Mouse (Mus musculus): ENCODE measurements around the gene 1700010I14Rik. TPM values are rescaled to one million over a fixed set of nuclear protein-coding genes. Genes with fewer than 3 reads are reported as not detected.

Gene 1700010I14Rik
- 0.81 and 0.88 TPM in 2 replicates for polyA plus RNA-seq (2015; fragmentation: Nextera tagmentation; extraction: Ambion mirVana)

DNA sequence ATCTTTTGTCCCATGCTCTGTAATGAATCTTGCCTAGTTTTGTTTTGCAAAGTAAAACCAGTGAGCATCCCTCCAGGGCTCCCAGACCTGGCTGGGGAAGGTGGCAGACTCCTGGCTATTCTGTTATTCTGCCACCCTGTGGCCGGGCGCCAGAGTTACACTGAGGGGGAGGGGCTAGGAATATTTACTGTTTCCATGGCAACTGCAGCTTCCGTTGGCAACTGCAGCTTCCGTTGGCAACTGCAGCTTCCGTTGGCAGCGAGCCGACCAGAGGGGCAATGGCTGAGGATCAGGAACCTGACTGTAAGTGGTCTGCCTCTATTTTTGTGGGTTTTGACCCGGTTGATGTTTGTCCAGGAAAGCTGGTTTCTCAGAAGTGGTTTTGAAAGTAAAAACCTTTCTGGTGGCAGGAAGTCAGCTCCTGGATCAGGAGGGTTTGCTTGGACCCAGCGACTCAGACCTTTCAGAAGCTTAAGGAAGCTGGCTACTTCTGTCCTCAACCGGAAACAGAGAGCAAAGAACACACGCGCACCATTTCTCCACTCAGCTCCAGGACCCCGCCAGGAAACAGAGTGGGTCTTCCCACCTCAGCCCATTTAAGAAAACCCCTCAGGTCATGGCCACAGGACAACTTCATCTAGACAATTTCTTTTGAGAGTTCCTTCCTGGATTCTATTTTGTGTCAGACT is at the start of gene 1700010I14Rik:
Gene 1700010I14Rik, plus strand, starts transcription at position 215 of the 689 bp plus-strand sequence.
- peak within 1 kb of the TSS; percentile 63 for H3K4me2 ChIP-seq
- WGBS (ENCODE audit: insufficient replicate concordance), result 3% methylated on average over 13 of the region's 13 CpGs
- H3K9me3 ChIP-seq (replicated peaks), result no peaks in the 10 kb centered on the region
- peak; percentile 57; the same call in 1 of the 2 replicates for ATAC-seq (ENCODE audit: low read depth)
- H3K27ac ChIP-seq, result no peak within 1 kb of the TSS
- H3K4me3 ChIP-seq (replicated peaks), result peak within 1 kb of the TSS; percentile 55
- 0 out of 2 replicates have a peak, but pooled peaks cover under 1% of the 10 kb centered on the region for H3K36me3 ChIP-seq
- H3K27me3 ChIP-seq, result no peaks in the 10 kb centered on the region
- H3K9ac ChIP-seq, result peak within 1 kb of the TSS; percentile 43
- peak; percentile 60 for DNase-seq
- H3K4me1 ChIP-seq (replicated peaks), result 0 out of 2 replicates have a peak, but pooled peaks cover 4% of the 10 kb centered on the region

DNA sequence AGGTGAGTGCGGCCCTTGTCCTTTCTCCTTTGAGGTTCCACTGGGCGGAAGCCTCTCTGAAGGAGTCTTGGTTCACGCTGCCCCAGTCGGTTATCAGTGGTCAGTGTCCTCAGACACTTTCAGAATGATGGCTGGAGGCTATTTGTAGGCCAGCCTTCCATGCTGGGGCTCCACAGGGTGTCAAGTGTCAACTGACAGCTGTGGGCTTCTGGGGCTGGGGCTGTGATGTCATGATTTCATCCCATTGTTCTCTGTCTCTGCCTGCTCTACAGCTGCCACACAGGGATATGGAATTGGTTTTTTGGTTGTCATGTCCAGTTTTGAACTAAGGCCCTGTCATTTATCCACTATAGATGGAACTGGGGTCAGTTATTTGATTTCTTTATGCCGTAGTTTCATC is 36.5 kb upstream of the 1700010I14Rik start:
- H3K36me3 ChIP-seq, result no peaks in the 10 kb centered on the region
- no peaks in the 10 kb centered on the region for H3K4me1 ChIP-seq (replicated peaks)
- no peaks in the 10 kb centered on the region for H3K9me3 ChIP-seq (replicated peaks)
- WGBS (ENCODE audit: insufficient replicate concordance), result 62% methylated on average over 5 of the region's 5 CpGs
- ATAC-seq (ENCODE audit: low read depth) (no peak), DNase-seq (no peak)
- no peak overlapping the region for H3K27ac ChIP-seq
- no peaks in the 10 kb centered on the region for H3K27me3 ChIP-seq
- no peak overlapping the region for H3K4me2 ChIP-seq
- no peak overlapping the region for H3K9ac ChIP-seq
- H3K4me3 ChIP-seq (replicated peaks), result no peak overlapping the region

DNA sequence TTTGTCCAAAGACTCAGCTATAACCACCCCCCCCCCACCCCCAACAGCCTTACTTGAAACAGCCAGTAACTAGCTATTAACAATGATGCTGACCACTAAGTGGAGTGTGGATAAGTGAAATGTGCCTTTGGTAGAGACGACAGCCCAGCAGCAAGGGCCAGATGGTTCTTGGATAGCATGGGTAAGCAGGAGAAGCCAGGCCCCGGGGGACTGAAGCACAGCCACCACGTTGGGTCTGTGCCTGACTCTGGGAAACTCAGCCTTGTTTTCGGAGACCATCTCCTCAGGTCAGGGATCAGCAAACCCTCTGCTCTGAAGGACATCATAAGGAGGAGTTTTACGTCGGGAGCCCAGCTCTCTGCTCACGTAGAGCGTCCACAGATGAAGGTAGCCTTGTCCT is 35.2 kb upstream of the 1700010I14Rik start:
- no peak overlapping the region for H3K27ac ChIP-seq
- no peak for DNase-seq
- no peaks in the 10 kb centered on the region for H3K27me3 ChIP-seq
- 76% methylated on average over 8 of the region's 8 CpGs for WGBS (ENCODE audit: insufficient replicate concordance)
- H3K4me2 ChIP-seq, result no peak overlapping the region
- H3K9me3 ChIP-seq (replicated peaks), result no peaks in the 10 kb centered on the region
- no peak for ATAC-seq (ENCODE audit: low read depth)
- H3K36me3 ChIP-seq, result no peaks in the 10 kb centered on the region
- H3K9ac ChIP-seq, result no peak overlapping the region
- no peaks in the 10 kb centered on the region for H3K4me1 ChIP-seq (replicated peaks)
- H3K4me3 ChIP-seq (replicated peaks), result no peak overlapping the region

DNA sequence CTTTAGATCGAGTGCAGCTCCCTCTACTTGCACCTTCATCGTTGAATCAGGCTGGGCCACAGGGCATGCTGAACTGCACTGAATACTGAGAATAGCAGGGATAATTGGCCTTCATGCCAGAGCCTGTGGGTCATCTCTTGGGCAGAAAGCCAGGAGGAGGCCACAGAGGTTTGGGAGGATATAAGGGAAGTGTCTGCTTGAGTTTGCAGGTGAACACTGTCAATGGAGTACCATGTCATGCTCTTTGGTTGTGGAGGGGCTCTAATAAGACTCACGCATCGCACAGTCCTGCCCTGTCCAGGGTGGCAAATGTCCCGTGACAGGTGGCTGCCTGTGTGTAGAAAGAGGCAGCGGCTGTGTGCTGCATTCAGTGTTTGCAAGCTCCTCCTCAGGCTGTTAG is 30.0 kb upstream of the 1700010I14Rik start:
- Histone ChIP-seq H3K4me2 (no peak overlapping the region), H3K27me3 (no peaks in the 10 kb centered on the region), H3K4me1 (replicated peaks) (no peaks in the 10 kb centered on the region), H3K27ac (no peak overlapping the region), H3K9ac (no peak overlapping the region), H3K9me3 (replicated peaks) (no peaks in the 10 kb centered on the region), H3K36me3 (no peaks in the 10 kb centered on the region), H3K4me3 (replicated peaks) (no peak overlapping the region)
- ATAC-seq (ENCODE audit: low read depth) (no peak), DNase-seq (no peak)
- WGBS (ENCODE audit: insufficient replicate concordance), result 60% methylated on average over 6 of the region's 6 CpGs

DNA sequence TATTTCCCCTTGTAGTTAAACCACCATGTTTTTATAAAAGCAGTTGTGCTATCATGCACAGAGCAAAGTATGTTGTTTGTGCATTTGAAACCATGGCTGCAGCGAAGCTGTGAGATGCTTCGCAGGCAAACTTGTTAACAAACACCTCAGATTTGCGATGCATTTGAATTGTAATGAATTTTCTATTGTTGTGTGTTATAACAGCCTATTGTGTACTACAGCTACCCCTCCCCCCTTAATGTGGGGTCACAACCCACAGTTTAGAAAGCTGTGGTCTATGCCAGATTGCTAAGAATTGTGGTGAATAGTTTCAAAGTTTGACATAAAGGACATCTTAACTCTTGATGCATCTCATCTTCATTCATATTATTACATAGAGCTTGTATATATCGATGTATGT is 27.7 kb upstream of the 1700010I14Rik start:
- no peaks in the 10 kb centered on the region for H3K4me1 ChIP-seq (replicated peaks)
- H3K27me3 ChIP-seq, result no peaks in the 10 kb centered on the region
- no peak overlapping the region for H3K9ac ChIP-seq
- H3K27ac ChIP-seq, result no peak overlapping the region
- no peak for DNase-seq
- no peak for ATAC-seq (ENCODE audit: low read depth)
- no peak overlapping the region for H3K4me2 ChIP-seq
- H3K36me3 ChIP-seq, result no peaks in the 10 kb centered on the region
- 80% methylated on average over 4 of the region's 4 CpGs for WGBS (ENCODE audit: insufficient replicate concordance)
- H3K9me3 ChIP-seq (replicated peaks), result no peaks in the 10 kb centered on the region
- H3K4me3 ChIP-seq (replicated peaks), result no peak overlapping the region

DNA sequence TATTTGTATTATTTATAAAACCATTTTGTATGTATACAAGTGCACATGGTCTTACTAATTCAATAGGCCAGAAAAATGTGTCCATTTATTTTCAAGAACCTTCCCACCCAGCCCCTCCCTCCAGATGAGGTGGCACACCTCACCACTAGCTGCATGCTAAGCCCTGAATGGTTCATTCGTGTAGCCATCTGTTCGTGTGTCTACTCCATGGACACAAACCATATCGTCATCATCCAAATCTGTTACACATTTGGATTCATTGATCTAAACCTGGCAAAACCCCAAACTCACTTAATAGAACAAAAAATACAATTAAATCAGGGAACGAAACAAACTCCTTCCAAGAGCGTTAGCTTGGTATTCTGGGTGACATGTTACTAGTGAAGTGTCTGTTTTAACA is 27.0 kb upstream of the 1700010I14Rik start:
- Histone ChIP-seq H3K4me1 (replicated peaks) (no peaks in the 10 kb centered on the region), H3K9ac (no peak overlapping the region), H3K9me3 (replicated peaks) (no peaks in the 10 kb centered on the region), H3K36me3 (no peaks in the 10 kb centered on the region), H3K27ac (no peak overlapping the region), H3K4me2 (no peak overlapping the region), H3K4me3 (replicated peaks) (no peak overlapping the region), H3K27me3 (no peaks in the 10 kb centered on the region)
- DNase-seq (no peak), ATAC-seq (ENCODE audit: low read depth) (no peak)
- 76% methylated on average over 5 of the region's 5 CpGs for WGBS (ENCODE audit: insufficient replicate concordance)

DNA sequence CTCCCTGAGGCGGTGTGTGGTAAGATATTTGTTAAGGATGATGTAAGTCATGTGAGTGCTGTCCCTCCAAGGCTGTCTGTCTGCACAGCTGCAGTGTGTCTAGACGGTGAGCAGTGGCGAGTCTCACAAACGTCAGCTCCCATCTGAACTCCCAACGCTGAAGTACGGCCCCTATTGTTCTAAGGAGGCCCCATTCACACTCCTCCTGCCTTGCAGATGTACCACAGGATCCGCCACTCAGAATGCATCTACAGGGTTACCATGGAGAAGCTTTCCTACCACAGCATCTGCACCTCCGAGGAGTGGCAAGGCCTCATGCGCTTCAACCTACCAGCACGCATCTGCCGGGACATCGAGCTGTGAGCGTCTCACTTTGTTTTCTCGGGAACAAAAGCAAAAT is 26.5 kb upstream of the 1700010I14Rik start:
- WGBS (ENCODE audit: insufficient replicate concordance), result 75% methylated on average over 14 of the region's 14 CpGs
- H3K4me1 ChIP-seq (replicated peaks), result no peaks in the 10 kb centered on the region
- ATAC-seq (ENCODE audit: low read depth) (no peak), DNase-seq (no peak)
- H3K4me2 ChIP-seq, result no peak overlapping the region
- no peak overlapping the region for H3K27ac ChIP-seq
- H3K9me3 ChIP-seq (replicated peaks), result no peaks in the 10 kb centered on the region
- no peaks in the 10 kb centered on the region for H3K27me3 ChIP-seq
- no peak overlapping the region for H3K4me3 ChIP-seq (replicated peaks)
- H3K9ac ChIP-seq, result no peak overlapping the region
- no peaks in the 10 kb centered on the region for H3K36me3 ChIP-seq

DNA sequence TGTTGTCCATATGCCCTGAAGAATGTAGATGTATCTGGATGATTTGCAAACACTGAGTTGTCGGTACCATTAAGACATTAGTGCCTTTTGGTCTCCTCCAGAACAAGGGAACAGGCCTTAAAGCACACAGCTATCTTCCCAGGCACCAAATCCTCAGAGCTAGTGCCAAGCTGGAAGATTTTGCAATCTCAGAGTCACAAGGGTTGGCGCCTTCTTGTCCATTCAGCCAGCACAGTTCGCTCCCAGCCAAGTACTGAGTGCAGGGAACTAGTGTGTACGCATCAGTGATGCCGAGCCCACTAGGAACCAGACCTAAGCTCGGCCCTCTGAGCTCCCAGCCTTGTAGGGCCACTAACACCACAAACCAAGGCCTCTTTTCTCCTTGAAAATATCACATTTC is 23.0 kb upstream of the 1700010I14Rik start:
- no peak overlapping the region for H3K4me3 ChIP-seq (replicated peaks)
- DNase-seq (no peak), ATAC-seq (ENCODE audit: low read depth) (no peak)
- no peak overlapping the region for H3K27ac ChIP-seq
- H3K4me1 ChIP-seq (replicated peaks), result no peaks in the 10 kb centered on the region
- 68% methylated on average over 6 of the region's 6 CpGs for WGBS (ENCODE audit: insufficient replicate concordance)
- H3K27me3 ChIP-seq, result no peaks in the 10 kb centered on the region
- no peak overlapping the region for H3K4me2 ChIP-seq
- H3K36me3 ChIP-seq, result no peaks in the 10 kb centered on the region
- no peaks in the 10 kb centered on the region for H3K9me3 ChIP-seq (replicated peaks)
- no peak overlapping the region for H3K9ac ChIP-seq

DNA sequence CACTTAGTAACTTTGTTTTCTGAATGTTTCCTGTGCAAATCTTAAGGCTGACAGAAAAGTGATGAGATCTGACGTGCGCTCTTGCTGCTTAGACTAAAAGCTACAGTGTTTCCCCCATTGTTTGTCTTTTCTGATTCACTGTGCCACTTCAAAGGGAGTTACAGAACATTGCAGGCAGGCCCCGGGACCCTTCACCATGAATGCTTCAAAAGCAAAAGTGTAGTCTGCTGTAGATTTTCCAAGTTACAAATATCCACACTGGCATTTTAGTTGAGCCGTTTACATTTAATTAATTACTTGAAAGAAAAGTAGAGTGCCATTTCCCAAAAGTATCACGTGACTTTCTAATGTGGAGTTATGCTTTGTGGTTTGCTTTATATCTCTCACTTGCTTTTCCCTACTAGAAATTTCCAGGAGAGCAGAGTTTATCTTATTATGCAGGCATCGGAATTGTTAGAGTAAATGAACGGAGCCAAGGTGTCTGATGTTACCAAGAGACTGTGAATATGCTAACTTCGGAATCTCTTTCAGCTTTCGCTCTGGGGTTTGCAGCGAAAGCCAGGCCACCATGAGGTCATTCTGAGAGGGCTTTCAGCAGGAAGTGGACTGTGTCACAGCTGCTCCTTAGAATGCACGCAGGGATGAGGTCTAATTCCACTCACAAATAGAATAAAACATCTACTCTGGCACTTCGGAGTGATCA is 15.8 kb upstream of the 1700010I14Rik start:
- WGBS (ENCODE audit: insufficient replicate concordance), result 51% methylated on average over 12 of the region's 12 CpGs
- H3K4me2 ChIP-seq, result no peak overlapping the region
- no peak for DNase-seq

DNA sequence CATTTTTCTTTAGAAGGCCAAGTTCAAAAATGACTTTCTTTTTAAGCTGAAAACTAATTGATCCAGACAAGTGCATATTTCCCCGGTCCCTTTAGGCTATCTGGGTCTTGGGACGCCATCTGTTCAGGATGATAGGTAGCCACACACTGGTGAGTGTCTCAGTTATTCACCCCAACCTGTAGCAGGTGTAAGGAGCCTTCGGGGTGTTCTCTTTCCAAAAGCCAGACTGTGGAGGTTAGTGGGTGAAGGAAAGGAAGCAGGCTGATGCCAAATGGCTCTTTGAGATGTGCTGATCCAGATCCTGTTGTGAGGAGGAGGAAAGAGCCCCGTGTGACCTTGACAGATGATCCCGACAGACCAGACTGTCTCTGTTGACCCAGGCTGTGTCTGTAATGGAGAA is 14.8 kb upstream of the 1700010I14Rik start:
- no peak overlapping the region for H3K4me2 ChIP-seq
- H3K9ac ChIP-seq, result no peak overlapping the region
- no peak overlapping the region for H3K4me3 ChIP-seq (replicated peaks)
- no peaks in the 10 kb centered on the region for H3K4me1 ChIP-seq (replicated peaks)
- no peaks in the 10 kb centered on the region for H3K36me3 ChIP-seq
- WGBS (ENCODE audit: insufficient replicate concordance), result 47% methylated on average over 5 of the region's 5 CpGs
- DNase-seq, result no peak
- no peaks in the 10 kb centered on the region for H3K27me3 ChIP-seq
- H3K27ac ChIP-seq, result no peak overlapping the region
- no peak for ATAC-seq (ENCODE audit: low read depth)
- no peaks in the 10 kb centered on the region for H3K9me3 ChIP-seq (replicated peaks)

More for the DNA sequence above, 15.8 kb upstream of the 1700010I14Rik start:
- no peak overlapping the region for H3K27ac ChIP-seq
- no peak for ATAC-seq (ENCODE audit: low read depth)
- no peaks in the 10 kb centered on the region for H3K27me3 ChIP-seq
- no peak overlapping the region for H3K9ac ChIP-seq
- no peaks in the 10 kb centered on the region for H3K36me3 ChIP-seq
- no peak overlapping the region for H3K4me3 ChIP-seq (replicated peaks)
- H3K4me1 ChIP-seq (replicated peaks), result no peaks in the 10 kb centered on the region
- no peaks in the 10 kb centered on the region for H3K9me3 ChIP-seq (replicated peaks)

DNA sequence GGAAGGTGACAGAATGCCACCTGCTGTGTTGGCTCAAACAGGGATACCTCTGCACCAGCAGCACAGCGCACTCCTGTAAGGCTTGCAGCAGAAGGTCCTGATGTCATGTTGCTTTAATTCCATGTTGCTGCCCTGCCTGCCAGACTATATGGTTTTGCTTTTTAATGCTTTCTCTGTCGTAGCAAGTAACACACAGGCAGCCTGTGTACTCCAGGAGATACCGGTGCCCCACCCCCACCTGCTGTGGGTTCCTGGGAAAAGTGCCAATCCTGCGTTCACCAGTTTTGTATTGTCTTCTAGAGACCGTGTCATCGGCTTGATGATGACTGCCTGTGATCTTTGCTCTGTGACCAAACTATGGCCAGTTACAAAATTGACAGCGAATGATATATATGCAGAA is 13.7 kb upstream of the 1700010I14Rik start:
- ATAC-seq (ENCODE audit: low read depth) (no peak), DNase-seq (no peak)
- H3K9me3 ChIP-seq (replicated peaks), result no peaks in the 10 kb centered on the region
- H3K27ac ChIP-seq, result no peak overlapping the region
- no peaks in the 10 kb centered on the region for H3K27me3 ChIP-seq
- WGBS (ENCODE audit: insufficient replicate concordance), result 70% methylated on average over 7 of the region's 7 CpGs
- no peak overlapping the region for H3K9ac ChIP-seq
- H3K4me3 ChIP-seq (replicated peaks), result no peak overlapping the region
- no peak overlapping the region for H3K4me2 ChIP-seq
- no peaks in the 10 kb centered on the region for H3K4me1 ChIP-seq (replicated peaks)
- no peaks in the 10 kb centered on the region for H3K36me3 ChIP-seq
